Mouse (Mus musculus): ENCODE data around the gene Met. TPM values are rescaled to one million over a fixed set of nuclear protein-coding genes. Genes with fewer than 3 reads are reported as not detected.

Gene Met
- 10 to 100 TPM in 1 of 2 experiments, 1 to 10 TPM in 1; 6.9 to 10.6 TPM for total RNA-seq (2021)
- long read RNA-seq, experiment 1, full-length matches to known transcripts, result 6 of 9 reads
- long read RNA-seq, experiment 1, partial matches to known transcripts, result 1 of 9 reads
- long read RNA-seq, experiment 1, other reads (novel, unspliced or antisense), result 2 of 9 reads
- long read RNA-seq, experiment 2, full-length matches to known transcripts, result 4 of 8 reads
- long read RNA-seq, experiment 2, partial matches to known transcripts, result 2 of 8 reads
- long read RNA-seq, experiment 2, other reads (novel, unspliced or antisense), result 2 of 8 reads

- TF ChIP-seq CTCF (IDR thresholded peaks at IDR 0.05), result peak; percentile 69
- DNase-seq, result peak; percentile 85
- intact Hi-C loops (cut with DNase I), result loop anchor here (1.0 to 5.0 kb wide), 3 partner anchors 83 to 356 kb away; no protein-coding TSS in a partner anchor
- Histone ChIP-seq H3K27ac (peak within 1 kb of the TSS; percentile 95), H3K4me3 (peak within 1 kb of the TSS; percentile 81)
Observed at GRCm38 (mm10) chr6:17463434-17464280, at the start of gene Met. TSS of gene Met (plus strand) at chr6:17463800.

- Histone ChIP-seq H3K27ac (no peak overlapping the region), H3K4me3 (no peak overlapping the region)
- no peak for DNase-seq
- TF ChIP-seq CTCF (IDR thresholded peaks at IDR 0.05), result no peak
- intact Hi-C loops (cut with DNase I), result no loop called here
Observed at GRCm38 (mm10) chr6:17418226-17418625, 45.4 kb upstream of the Met start.

GRCm38 (mm10) chr6:17422432-17422831, 41.2 kb upstream of the Met start:
- H3K27ac ChIP-seq, result no peak overlapping the region
- intact Hi-C loops (cut with DNase I), result no loop called here
- no peak overlapping the region for H3K4me3 ChIP-seq
- no peak for DNase-seq
- TF ChIP-seq CTCF (IDR thresholded peaks at IDR 0.05), result no peak

- DNase-seq, result peak; percentile 66
- intact Hi-C loops (cut with DNase I), result no loop called here
- no peak for TF ChIP-seq CTCF (IDR thresholded peaks at IDR 0.05)
- Histone ChIP-seq H3K4me3 (no peak overlapping the region), H3K27ac (no peak overlapping the region)
Observed at GRCm38 (mm10) chr6:17429041-17429440, 34.6 kb upstream of the Met start.

- no peak for DNase-seq
- intact Hi-C loops (cut with DNase I), result no loop called here
- no peak for TF ChIP-seq CTCF (IDR thresholded peaks at IDR 0.05)
- Histone ChIP-seq H3K4me3 (no peak overlapping the region), H3K27ac (no peak overlapping the region)
Observed at GRCm38 (mm10) chr6:17429611-17430010, 34.0 kb upstream of the Met start.

- no peak overlapping the region for H3K27ac ChIP-seq
- TF ChIP-seq CTCF (IDR thresholded peaks at IDR 0.05), result no peak
- intact Hi-C loops (cut with DNase I), result no loop called here
- no peak for DNase-seq
- H3K4me3 ChIP-seq, result no peak overlapping the region
Observed at GRCm38 (mm10) chr6:17443311-17443710, 20.3 kb upstream of the Met start.

- intact Hi-C loops (cut with DNase I), result no loop called here
- TF ChIP-seq CTCF (IDR thresholded peaks at IDR 0.05), result no peak
- no peak overlapping the region for H3K4me3 ChIP-seq
- no peak for DNase-seq
- H3K27ac ChIP-seq, result no peak overlapping the region
Observed at GRCm38 (mm10) chr6:17451305-17451704, 12.3 kb upstream of the Met start.

- Histone ChIP-seq H3K27ac (no peak overlapping the region), H3K4me3 (no peak overlapping the region)
- intact Hi-C loops (cut with DNase I), result no loop called here
- DNase-seq, result no peak
- TF ChIP-seq CTCF (IDR thresholded peaks at IDR 0.05), result no peak
Observed at GRCm38 (mm10) chr6:17455116-17455515, 8.5 kb upstream of the Met start.

- H3K27ac ChIP-seq, result no peak overlapping the region
- no peak overlapping the region for H3K4me3 ChIP-seq
- intact Hi-C loops (cut with DNase I), result no loop called here
- no peak for DNase-seq
- TF ChIP-seq CTCF (IDR thresholded peaks at IDR 0.05), result no peak
Observed at GRCm38 (mm10) chr6:17459561-17459960, 4.0 kb upstream of the Met start.

- DNase-seq, result no peak
- H3K27ac ChIP-seq, result no peak overlapping the region
- intact Hi-C loops (cut with DNase I), result loop anchor here (5.0 kb wide), 1 partner anchor 354 kb away; no protein-coding TSS in a partner anchor
- no peak for TF ChIP-seq CTCF (IDR thresholded peaks at IDR 0.05)
- H3K4me3 ChIP-seq, result no peak overlapping the region
Observed at GRCm38 (mm10) chr6:17461435-17461834, 2.2 kb upstream of the Met start.

GRCm38 (mm10) chr6:17464281-17465025, 853 bp downstream of the Met start:
- peak overlapping the region; percentile 81 for H3K4me3 ChIP-seq
- no peak for DNase-seq
- no peak for TF ChIP-seq CTCF (IDR thresholded peaks at IDR 0.05)
- intact Hi-C loops (cut with DNase I), result loop anchor here (5.0 kb wide), 1 partner anchor 357 kb away; no protein-coding TSS in a partner anchor
- H3K27ac ChIP-seq, result peak overlapping the region; percentile 95

- intact Hi-C loops (cut with DNase I), result no loop called here
- no peak for DNase-seq
- no peak for TF ChIP-seq CTCF (IDR thresholded peaks at IDR 0.05)
- no peak overlapping the region; the same call in 1 of the 2 replicates for H3K4me3 ChIP-seq
- peak overlapping the region; percentile 35; the same call in 1 of the 2 replicates for H3K27ac ChIP-seq
Observed at GRCm38 (mm10) chr6:17466526-17466925, 2.9 kb downstream of the Met start.

All from gastrocnemius, adult 2 months (tissue).